Mouse (Mus musculus) bone marrow macrophage, adult 2 months (primary cell): ENCODE data around the gene Ppp2r5b.

ENCODE experiments used
- CTCF ChIP-seq: IDR thresholded peaks from 2 replicates; pipeline ENCODE4 v1.5.1; 2012; ENCODE audit warnings: low read depth, mild to moderate bottlenecking, low read length, moderate library complexity
- POLR2A ChIP-seq: IDR thresholded peaks from 2 replicates; pipeline ENCODE4 v1.6.1; 2012; ENCODE audit warnings: mild to moderate bottlenecking, low read depth, low read length, borderline replicate concordance

- TF ChIP-seq CTCF (no peak), POLR2A (no peak)
These were observed 1.2 kb downstream of the Ppp2r5b start for GRCm38 (mm10) chr19:6234337-6235083.
